Mouse (Mus musculus) stomach, postnatal 0 days (tissue): Measurements from ENCODE around the gene Negr1.

Source experiments
- CTCF ChIP-seq: IDR thresholded peaks from 2 replicates; pipeline ENCODE4 v1.5.1; 2016; ENCODE audit warnings: antibody characterized with exemption, low read depth, mild to moderate bottlenecking, moderate library complexity
- EP300 ChIP-seq: optimal IDR thresholded peaks from 2 replicates; pipeline ENCODE3; 2016; ENCODE audit warnings: antibody characterized with exemption

DNA sequence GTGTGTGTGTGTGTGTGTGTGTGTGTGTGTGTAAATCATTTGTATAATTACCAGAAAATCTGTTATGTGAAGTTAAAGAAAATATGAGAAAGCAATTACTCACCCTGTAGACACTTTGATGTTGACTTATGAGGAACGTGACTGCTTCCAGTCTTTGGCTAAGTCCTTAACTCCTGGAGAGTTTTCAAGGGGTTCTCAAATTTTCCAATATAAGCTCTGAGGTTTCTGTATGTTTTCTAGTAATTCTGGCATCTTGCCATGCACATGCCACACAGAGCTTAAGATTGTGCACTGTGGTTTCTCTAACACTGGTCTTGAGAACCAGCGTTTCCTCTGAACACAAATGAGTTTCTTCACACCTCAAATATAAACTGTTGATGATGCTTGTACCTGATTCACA, 460.0 kb downstream of the Negr1 start:
- TF ChIP-seq CTCF = no peak
- TF ChIP-seq EP300 = no peak
